Mouse (Mus musculus) kidney, postnatal 10 days (tissue): ENCODE results near the gene Tbc1d13.
A peak's percentile ranks its signal among the peaks of the same experiment; 100 is the strongest.
"Not testable (repeated sequence)": the region's sequence is repeated elsewhere in the genome, so short reads cannot be mapped to it uniquely, and the experiment has no call there.

Experiments
- DNase-seq: peaks from one replicate; pipeline ENCODE4 v3.0.0; 2021; ENCODE audit warnings: mixed read lengths

Gene Tbc1d13

GRCm38 (mm10) chr2:30130156-30130555 lies 3.4 kb upstream of the Tbc1d13 start:
- no peak for DNase-seq

GRCm38 (mm10) chr2:30131240-30131639 lies 2.3 kb upstream of the Tbc1d13 start:
- DNase-seq: not testable (repeated sequence)

DNA sequence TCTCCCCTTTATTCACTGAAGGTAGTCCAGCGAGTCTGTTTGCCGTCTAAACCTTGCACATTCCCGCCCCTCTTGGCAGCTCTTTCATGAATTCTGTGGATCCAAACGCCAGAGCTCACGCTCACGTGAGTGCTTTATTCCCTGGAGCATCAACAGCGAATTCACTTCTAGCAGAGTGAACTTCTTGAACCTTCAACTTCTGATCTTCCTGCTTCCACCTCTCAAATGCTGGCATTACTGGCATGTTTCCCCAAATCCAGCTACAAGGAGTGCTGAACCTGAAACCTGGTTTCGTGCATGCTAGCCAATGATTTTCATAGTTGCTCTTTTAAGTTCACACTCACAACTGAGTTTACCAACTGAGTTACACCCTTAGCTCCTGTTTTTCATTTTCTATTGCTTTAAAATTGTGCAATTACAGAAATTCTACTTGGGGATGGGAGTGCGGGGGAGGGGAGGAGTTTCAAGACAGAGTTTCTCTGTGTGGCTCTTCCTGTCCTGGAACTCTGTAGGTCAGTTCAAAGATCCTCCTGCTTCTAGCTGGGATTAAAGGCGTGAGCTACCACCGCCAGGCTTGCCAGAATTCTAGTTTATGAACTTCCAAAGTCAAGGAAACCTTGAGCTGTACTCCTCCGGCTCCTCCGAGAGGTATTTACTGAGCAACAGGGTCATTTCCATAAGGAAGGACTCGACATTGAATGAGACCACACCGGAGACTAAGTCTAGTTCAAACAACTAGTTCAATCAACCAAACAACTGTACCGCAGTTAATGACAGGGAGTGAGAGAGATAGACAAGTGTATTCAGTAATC lies 539 bp upstream of the Tbc1d13 start:
- DNase-seq: peak; percentile 78

GRCm38 (mm10) chr2:30134378-30134711 lies 799 bp downstream of the Tbc1d13 start:
- DNase-seq: peak; percentile 26

GRCm38 (mm10) chr2:30134928-30135620 lies 1.5 kb downstream of the Tbc1d13 start:
- DNase-seq: peak; percentile 57

GRCm38 (mm10) chr2:30136458-30136857 lies 2.9 kb downstream of the Tbc1d13 start:
- DNase-seq: no peak

GRCm38 (mm10) chr2:30140021-30140420 lies 6.5 kb downstream of the Tbc1d13 start:
- DNase-seq: peak; percentile 34

GRCm38 (mm10) chr2:30144436-30144835 lies 10.9 kb downstream of the Tbc1d13 start:
- DNase-seq: no peak

DNA sequence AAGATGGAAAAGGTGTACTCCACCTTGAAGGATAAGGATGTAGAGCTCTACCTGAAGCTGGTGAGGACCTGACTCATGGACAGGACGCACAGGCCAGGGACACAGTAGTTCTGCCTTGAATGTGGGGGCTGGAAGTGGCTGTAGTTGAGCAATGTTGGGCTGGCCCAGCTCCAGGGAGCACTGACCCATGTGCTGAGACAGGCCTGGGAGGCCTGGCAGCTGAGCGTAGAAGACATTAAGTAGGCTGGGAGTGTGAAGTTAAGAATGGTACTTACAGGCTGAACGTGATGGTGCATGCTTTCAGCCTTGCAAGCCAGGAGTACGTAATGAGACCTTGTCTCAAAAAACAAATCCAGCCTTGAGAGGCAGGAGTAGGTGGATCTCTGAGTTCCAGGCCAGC lies 13.9 kb downstream of the Tbc1d13 start:
- DNase-seq: peak; percentile 86

DNA sequence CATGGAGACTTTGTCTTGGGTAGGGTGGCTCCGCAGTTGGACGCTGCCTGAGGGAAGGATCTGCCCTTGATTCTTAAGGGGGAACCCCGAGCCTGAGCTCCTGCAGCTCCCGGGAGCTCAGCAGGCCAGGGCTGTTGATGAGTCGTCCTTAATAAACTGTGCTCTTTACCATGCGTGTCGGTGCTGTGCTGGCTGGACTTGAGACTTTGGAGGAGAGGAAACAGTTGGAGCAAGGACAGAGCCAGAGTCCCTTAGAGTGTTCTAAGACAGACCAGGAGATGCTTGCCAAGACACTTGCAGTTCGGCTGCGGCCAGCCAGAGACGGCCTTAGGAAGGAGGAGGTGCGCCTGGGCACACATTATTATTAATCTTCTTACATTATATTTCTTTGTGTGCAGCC lies 18.3 kb downstream of the Tbc1d13 start:
- peak; percentile 34 for DNase-seq

GRCm38 (mm10) chr2:30152616-30153015 lies 19.1 kb downstream of the Tbc1d13 start:
- peak; percentile 33 for DNase-seq

DNA sequence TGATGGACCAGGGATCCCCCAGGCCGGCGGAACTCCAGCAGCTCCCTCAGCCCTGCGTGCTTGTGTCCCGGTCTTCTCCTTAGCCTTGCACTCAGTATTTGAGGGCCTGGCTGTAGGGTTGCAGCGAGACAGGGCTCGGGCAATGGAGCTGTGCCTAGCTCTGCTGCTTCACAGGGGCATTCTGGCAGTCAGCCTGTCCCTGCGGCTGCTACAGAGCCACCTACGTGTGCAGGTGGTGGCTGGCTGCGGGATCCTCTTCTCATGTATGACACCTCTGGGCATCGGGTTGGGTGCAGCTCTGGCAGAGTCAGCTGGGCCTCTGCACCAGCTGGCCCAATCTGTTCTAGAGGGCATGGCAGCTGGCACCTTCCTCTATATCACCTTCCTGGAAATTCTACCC lies 26.3 kb downstream of the Tbc1d13 start:
- not testable (repeated sequence) for DNase-seq

DNA sequence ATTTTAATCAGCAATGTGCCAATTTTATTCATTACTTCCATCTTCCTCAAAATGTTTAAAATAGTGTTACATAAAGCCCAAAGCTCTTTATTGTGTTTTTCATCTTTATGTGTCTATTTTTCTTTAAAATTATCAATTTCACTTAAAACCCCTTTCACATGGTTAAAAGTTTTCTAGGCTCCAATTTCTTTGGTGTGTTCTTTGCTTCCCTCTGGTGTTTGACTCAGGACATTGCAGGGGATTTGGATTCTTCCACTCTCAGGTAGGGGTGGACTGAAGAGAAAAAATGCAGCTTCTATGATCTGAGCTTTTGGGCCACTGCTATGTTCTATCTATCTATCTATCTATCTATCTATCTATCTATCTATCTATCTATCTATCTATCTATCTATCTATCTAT lies 28.3 kb downstream of the Tbc1d13 start:
- DNase-seq: peak; percentile 56

- no peak for DNase-seq
Measured at GRCm38 (mm10) chr2:30164340-30164932, 30.9 kb downstream of the Tbc1d13 start.

- DNase-seq: no peak
Measured at GRCm38 (mm10) chr2:30166677-30167076, 33.1 kb downstream of the Tbc1d13 start.

GRCm38 (mm10) chr2:30171371-30171996 lies 37.9 kb downstream of the Tbc1d13 start, which contains the start of gene Endog:
TSS of gene Endog (plus strand) at chr2:30171493.
- DNase-seq: peak; percentile 90

DNA sequence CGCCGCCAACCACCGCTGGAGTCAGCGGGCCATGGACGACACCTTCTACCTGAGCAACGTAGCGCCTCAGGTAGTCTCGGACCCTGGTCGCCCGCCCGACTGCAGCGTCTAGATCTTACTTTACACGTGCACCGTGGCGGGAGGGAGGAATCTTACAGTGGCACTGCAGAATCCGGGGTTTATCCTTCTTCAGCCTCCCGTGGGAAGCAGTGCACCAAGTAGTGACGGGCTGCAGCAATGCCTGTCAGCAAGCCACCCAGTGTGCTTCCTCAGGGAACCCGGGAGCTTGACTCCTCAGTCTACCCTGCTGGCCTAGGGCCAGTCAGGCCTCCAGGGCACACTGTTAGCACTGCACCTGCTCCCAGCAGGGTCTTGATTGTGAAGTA lies 38.4 kb downstream of the Tbc1d13 start:
- no peak for DNase-seq

DNA sequence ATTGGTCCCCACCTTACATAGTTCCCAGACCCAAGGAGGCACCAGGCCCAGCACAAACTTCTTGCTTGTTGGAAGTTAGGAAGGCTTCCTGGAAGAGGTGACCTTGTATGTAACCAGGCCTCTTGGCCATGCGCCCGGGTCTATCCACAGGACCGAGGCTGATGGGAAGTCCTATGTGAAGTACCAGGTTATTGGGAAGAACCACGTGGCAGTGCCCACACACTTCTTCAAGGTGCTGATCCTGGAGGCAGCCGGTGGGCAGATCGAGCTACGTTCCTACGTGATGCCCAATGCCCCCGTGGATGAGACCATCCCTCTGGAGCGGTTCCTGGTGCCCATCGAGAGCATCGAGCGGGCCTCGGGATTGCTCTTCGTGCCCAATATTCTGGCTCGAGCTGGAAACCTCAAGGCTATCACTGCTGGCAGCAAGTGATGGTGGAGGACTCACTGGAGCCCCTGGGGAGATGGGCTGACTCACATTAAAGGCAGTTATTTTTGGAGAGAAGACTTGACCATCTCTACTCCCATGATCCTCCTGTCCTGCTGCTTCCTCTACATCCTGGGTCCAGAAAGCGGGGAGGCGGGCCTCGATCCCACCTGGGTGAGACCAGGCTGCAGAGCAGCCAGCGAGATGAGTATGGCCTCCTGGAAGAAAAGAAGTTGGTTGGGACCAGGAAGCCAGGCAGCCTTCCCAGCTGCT lies 40.1 kb downstream of the Tbc1d13 start:
- DNase-seq: no peak

GRCm38 (mm10) chr2:30175897-30176296 lies 42.4 kb downstream of the Tbc1d13 start:
- no peak for DNase-seq

GRCm38 (mm10) chr2:30176561-30176960 lies 43.0 kb downstream of the Tbc1d13 start:
- DNase-seq: no peak

GRCm38 (mm10) chr2:30177700-30178675 lies 44.4 kb downstream of the Tbc1d13 start, which contains the start of gene Spout1:
TSS of gene Spout1 (minus strand) at chr2:30178459.
- peak; percentile 97 for DNase-seq
